Mouse (Mus musculus) layer of hippocampus, adult 2 months (tissue): Measurements from ENCODE around the gene Dusp5. TPM values are rescaled to one million over a fixed set of nuclear protein-coding genes. Genes with fewer than 3 reads are reported as not detected.

Experiments
- DNase-seq, 2 experiments: peaks; one replicate each; pipeline ENCODE4 v3.0.0; 2022; ENCODE audit warnings: low spot score in 2 of 2
- H3K27ac ChIP-seq: fragments of 200-600 bp; 2 replicates; pipeline ENCODE4 v1.8.1; 2022
- H3K4me3 ChIP-seq: fragments of 200-600 bp; 2 replicates; pipeline ENCODE4 v1.8.1; 2022; ENCODE audit warnings: mild to moderate bottlenecking
- CTCF ChIP-seq: fragments of 200-600 bp; conservative IDR thresholded peaks from 2 replicates; pipeline ENCODE4 v1.8.1; 2022; ENCODE audit warnings: antibody characterized with exemption, mild to moderate bottlenecking, moderate library complexity
- total RNA-seq, 2 experiments: library from RNA; stranded (reverse); gene quantifications; 2 replicates each; pipeline ENCODE4 v1.2.3; 2021

Gene Dusp5
- total RNA-seq, 2 experiments from 2014 or later = 20.5 to 24.5 TPM

DNA sequence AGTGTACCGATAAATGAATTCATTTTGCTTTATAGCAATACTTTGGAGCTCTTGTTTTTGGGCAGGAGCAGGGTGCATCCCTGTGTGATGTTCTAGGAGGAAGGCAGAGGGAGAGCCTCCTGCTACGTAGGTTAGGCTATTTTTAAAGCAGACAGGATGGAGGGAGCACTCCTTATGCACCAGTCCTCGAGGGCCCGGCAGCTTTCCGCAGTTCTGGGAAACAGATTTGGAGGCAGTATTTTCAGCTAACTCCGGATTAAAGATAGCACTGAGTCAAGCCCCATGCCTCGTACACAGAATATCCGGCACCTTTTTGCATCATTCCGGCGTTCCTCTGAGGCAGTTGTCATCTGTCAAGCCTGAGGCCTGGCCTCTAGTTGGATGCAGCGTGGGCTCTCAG is 9.1 kb downstream of the Dusp5 start:
- TF ChIP-seq CTCF = no peak
- H3K4me3 ChIP-seq = no peak overlapping the region
- H3K27ac ChIP-seq = no peak overlapping the region
- DNase-seq = no peak

- TF ChIP-seq CTCF = no peak
Measured at GRCm38 (mm10) chr19:53538796-53539195, 9.9 kb downstream of the Dusp5 start.

GRCm38 (mm10) chr19:53539296-53539695 is 10.4 kb downstream of the Dusp5 start:
- no peak for TF ChIP-seq CTCF
- no peak for DNase-seq
- no peak overlapping the region for H3K27ac ChIP-seq
- H3K4me3 ChIP-seq = no peak overlapping the region

More at GRCm38 (mm10) chr19:53538796-53539195, 9.9 kb downstream of the Dusp5 start:
- DNase-seq = no peak
- no peak overlapping the region for H3K4me3 ChIP-seq
- no peak overlapping the region for H3K27ac ChIP-seq

GRCm38 (mm10) chr19:53543602-53544001 is 14.7 kb downstream of the Dusp5 start:
- no peak for DNase-seq
- TF ChIP-seq CTCF = no peak
- H3K4me3 ChIP-seq = no peak overlapping the region
- H3K27ac ChIP-seq = no peak overlapping the region

DNA sequence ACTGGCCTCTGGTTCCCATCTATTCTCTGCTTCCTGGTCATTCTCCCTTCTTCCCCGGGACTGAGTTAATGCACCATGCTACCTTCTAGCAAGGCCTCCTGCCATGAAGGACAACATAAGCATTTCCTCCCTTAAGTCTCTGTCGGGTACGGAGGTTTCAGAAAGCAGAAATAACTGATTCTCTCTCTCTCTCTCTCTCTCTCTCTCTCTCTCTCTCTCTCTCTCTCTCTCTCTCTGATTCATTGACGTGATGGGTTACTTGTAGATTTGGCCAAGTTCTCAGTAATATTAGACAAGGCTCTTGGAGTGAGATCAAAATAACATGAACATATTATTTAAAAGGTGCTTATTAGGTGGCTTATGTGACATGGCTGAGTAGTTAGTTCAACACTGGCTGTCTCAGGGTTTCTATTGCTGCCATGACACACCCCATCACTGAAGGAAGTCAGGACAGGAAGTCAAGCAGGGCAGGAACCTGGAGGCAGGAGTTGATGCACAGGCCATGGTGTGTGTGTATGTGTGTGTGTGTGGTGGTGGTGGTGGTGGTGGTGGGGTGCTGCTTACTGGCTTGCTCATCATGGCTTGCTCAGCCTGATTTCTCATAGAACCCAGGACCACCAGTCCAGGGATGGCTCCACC is 16.1 kb downstream of the Dusp5 start:
- no peak overlapping the region for H3K4me3 ChIP-seq
- no peak for DNase-seq
- no peak for TF ChIP-seq CTCF
- no peak overlapping the region for H3K27ac ChIP-seq

DNA sequence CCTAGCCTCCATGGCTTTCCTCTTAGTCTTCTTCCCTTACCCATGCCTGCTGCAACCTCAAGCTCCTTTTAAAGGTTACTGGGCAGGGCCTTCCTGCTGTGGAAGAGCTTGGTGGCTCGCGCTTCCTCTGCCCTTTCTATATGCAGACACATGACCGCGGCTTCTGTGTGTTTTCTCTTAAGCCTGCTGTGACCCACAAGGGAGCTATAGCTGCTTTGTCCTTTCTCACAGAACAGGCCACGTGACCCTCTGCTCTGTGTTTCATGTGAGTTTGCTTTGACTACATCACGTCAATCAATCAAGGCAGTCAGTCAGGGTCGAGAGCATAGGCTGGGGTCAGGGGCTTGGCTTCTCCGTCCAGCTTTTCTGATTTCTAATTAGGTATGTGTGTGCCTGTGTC is 18.7 kb downstream of the Dusp5 start:
- no peak overlapping the region for H3K27ac ChIP-seq
- no peak for TF ChIP-seq CTCF
- H3K4me3 ChIP-seq = no peak overlapping the region
- DNase-seq = no peak

GRCm38 (mm10) chr19:53550972-53551371 is 22.1 kb downstream of the Dusp5 start:
- Histone ChIP-seq H3K4me3 (no peak overlapping the region), H3K27ac (no peak overlapping the region)
- no peak for TF ChIP-seq CTCF
- DNase-seq = no peak

GRCm38 (mm10) chr19:53552216-53552786 is 23.4 kb downstream of the Dusp5 start:
- no peak overlapping the region for H3K4me3 ChIP-seq
- no peak for TF ChIP-seq CTCF

DNA sequence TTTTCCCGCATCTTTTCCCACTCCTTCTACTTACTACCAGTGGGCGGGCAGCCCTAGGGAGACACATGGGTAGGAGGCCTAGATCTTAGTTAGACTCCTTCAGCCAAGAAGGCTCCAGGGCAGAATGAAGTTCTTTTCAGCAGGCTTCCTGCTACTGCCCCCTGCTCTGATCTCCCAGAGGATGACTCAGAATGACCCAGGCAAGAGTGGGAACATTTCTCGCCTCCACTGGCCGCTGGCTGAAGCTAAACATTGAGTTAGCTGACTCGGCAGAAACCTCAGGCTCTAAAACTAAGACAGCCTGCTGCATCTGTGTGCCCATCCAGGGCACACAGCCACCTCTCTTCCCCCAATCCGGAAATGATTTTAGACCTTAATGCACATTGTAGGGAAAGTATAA is 23.9 kb downstream of the Dusp5 start:
- H3K27ac ChIP-seq = no peak overlapping the region
- no peak for TF ChIP-seq CTCF
- H3K4me3 ChIP-seq = no peak overlapping the region
- no peak for DNase-seq

More at GRCm38 (mm10) chr19:53552216-53552786, 23.4 kb downstream of the Dusp5 start:
- no peak overlapping the region for H3K27ac ChIP-seq
- no peak for DNase-seq

DNA sequence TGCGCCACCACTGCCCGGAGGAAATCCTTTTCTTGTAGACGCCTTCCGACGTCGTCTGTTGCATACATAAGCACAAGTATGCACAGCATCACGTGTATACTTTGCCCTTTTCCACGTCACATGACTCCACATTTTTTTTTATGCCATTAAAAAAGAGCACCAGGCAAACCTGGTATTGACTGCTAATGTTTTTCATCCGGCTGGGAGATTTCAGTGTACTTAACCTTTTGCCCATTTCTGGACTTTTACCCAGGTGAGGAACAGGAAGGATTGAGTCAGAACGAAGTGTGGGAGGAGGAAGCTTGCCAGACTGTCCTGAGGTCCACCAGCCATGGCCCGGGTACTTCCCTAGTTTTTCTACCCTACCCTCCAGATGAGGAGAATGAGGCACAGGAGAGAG is 25.5 kb downstream of the Dusp5 start:
- no peak for TF ChIP-seq CTCF
- Histone ChIP-seq H3K27ac (no peak overlapping the region), H3K4me3 (no peak overlapping the region)
- DNase-seq = no peak

DNA sequence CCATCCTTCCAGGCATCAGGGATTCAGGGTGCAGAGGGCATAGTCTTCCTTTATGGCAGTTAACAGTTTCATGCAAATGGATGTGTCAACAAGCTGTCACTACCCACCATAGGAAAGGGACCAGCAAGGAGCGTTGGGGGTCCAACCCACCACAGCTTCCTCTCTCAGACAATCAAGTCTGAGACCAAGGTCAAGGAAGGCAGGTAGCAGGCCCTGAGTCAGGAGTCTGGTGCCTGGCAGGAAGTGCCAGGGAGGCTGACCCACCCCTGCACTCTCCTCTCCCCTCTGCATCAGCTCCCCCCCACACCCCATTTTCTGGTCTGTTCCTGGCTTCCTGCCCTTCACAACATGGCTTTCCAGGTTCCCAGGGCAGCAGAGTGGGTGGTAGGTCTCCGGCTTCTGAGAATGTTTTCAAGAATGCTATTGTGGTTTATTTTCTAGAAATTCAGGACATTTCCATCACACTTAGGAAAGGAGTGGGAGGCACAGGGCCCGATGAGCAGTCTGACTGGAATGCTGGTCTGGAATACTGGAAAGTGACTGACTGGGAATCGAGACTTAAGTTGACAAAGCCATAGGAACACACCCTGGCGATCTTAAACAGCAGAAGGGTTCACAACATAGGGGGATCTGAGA is 26.2 kb downstream of the Dusp5 start:
- Histone ChIP-seq H3K27ac (no peak overlapping the region), H3K4me3 (no peak overlapping the region)
- no peak for TF ChIP-seq CTCF
- DNase-seq = no peak

GRCm38 (mm10) chr19:53556841-53557240 is 27.9 kb downstream of the Dusp5 start:
- TF ChIP-seq CTCF = no peak; the same call in 1 of the 2 replicates
- no peak for DNase-seq
- H3K4me3 ChIP-seq = no peak overlapping the region
- H3K27ac ChIP-seq = no peak overlapping the region

DNA sequence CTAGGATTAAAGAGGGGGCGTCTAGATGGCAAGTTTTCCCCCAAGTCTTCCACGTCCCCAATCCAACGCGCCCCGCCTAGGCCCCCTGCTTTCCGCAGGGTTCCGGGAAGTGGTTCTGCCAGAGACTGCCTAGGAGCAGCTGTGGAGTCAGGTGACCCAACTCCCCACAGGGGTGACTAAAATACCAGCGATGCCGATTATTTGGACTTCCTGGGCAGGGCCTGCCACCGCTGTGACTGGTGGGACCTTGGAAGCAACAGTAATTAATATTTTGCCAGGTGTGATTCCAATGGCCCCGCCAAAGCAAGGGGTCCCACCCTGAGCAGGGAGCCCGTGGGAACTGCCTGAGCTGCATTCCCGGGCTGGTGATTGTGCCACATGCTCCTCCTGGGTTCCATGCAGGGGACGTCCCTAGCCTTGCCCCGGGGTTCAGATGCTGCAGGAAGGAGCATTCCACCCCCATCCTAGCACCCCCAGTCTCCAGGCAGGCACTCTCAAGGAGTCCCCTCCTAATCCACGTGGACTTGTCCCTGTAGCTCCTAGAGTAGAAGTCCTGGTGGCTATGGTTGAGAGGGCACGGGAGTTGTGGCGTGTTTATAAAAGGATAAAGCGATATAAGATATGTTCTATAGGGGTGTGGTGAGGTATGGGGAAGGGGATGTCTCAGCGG is 28.5 kb downstream of the Dusp5 start:
- no peak for TF ChIP-seq CTCF
- no peak overlapping the region for H3K27ac ChIP-seq
- DNase-seq = no peak
- no peak overlapping the region for H3K4me3 ChIP-seq

- DNase-seq = no peak
- Histone ChIP-seq H3K27ac (no peak overlapping the region), H3K4me3 (no peak overlapping the region)
- TF ChIP-seq CTCF = no peak
Measured at GRCm38 (mm10) chr19:53560436-53560835, 31.5 kb downstream of the Dusp5 start.
